In genomic region chr2:170724136-170724535, GRCm38 (mm10) we compare ENCODE assay signal across 21 mouse cellular contexts. TPM values are rescaled to one million over a fixed set of nuclear protein-coding genes. Genes with fewer than 3 reads are reported as not detected.
A peak's percentile ranks its signal among the peaks of the same experiment; 100 is the strongest.
DNase-seq lines count a peak whose midpoint lies in the region; ATAC-seq and TF ChIP-seq lines count a peak whose summit lies in the region.
"Had no signal": no experiment of that assay in that cellular context is flagged by ENCODE, and none has a peak within 500 bp of the region (broad histone marks: within the 10 kb centered on the region; RNA-seq: fewer than 3 reads in every experiment).

No protein-coding gene starts in this region.

- no peak for TF ChIP-seq EP300 in liver, postnatal 0 days (IDR thresholded peaks at IDR 0.05; ENCODE audit: low read depth)

- 26% methylated on average over 13 of the region's 13 CpGs for WGBS in kidney, embryonic 15.5 days
- 67% methylated on average over 13 of the region's 13 CpGs for WGBS in liver, embryonic 11.5 days
- WGBS in liver, postnatal 0 days (ENCODE audit: insufficient replicate concordance), result 69% methylated on average over 13 of the region's 13 CpGs

- no peak overlapping the region for H3K4me3 ChIP-seq in kidney, embryonic 15.5 days (replicated peaks)
- no peak overlapping the region for H3K4me3 ChIP-seq in liver, embryonic 11.5 days (ENCODE audit: low read depth, low read length)
- no peak overlapping the region for H3K4me3 ChIP-seq in liver, postnatal 0 days (ENCODE audit: low read depth, low read length)
- H3K4me3 ChIP-seq: embryonic facial prominence, embryonic 12.5 days; forebrain, embryonic 13.5 days; heart, adult 2 months; heart, embryonic 15.5 days; hindbrain, embryonic 13.5 days had no signal

- 0 out of 2 replicates have a peak, but pooled peaks cover 2% of the 10 kb centered on the region for H3K27me3 ChIP-seq in kidney, embryonic 15.5 days
- no peaks in the 10 kb centered on the region for H3K27me3 ChIP-seq in liver, embryonic 11.5 days (replicated peaks; ENCODE audit: control insufficient read depth, insufficient read depth, low read length)
- H3K27me3 ChIP-seq in liver, postnatal 0 days (ENCODE audit: insufficient read depth, low read length), result no peaks in the 10 kb centered on the region
- H3K27me3 ChIP-seq: CH12.LX; embryonic facial prominence, embryonic 12.5 days; forebrain, embryonic 13.5 days; heart, embryonic 15.5 days; hindbrain, embryonic 13.5 days had no signal

- no peak for TF ChIP-seq CTCF in liver, postnatal 0 days (IDR thresholded peaks at IDR 0.05; ENCODE audit: low read depth)

- peak; percentile 44 for DNase-seq in embryo, embryonic 10 days (ENCODE audit: low spot score)
- DNase-seq in embryo, embryonic 11 days, result no peak
- DNase-seq in kidney, adult 8-10 months, result no peak
- DNase-seq in liver, embryonic 11.5 days (ENCODE audit: low spot score), result peak; percentile 15
- no peak for DNase-seq in liver, postnatal 0 days
- DNase-seq in testis, postnatal 14 days (ENCODE audit: low spot score), result no peak
- DNase-seq: adrenal gland, postnatal 14 days; cerebellum, adult 8-10 months; gastrocnemius, postnatal 36 days; heart, adult 2 months; heart, postnatal 14 days had no signal

- ATAC-seq in kidney, embryonic 15.5 days (replicated peaks; ENCODE audit: low FRiP score), result no peak
- no peak for ATAC-seq in liver, embryonic 11.5 days (replicated peaks; ENCODE audit: low FRiP score)
- ATAC-seq in liver, postnatal 0 days, result no peak
- ATAC-seq: activated CD4-positive, CD25-positive, alpha-beta regulatory T cell, adult 4 months; forebrain, embryonic 13.5 days; hindbrain, postnatal 0 days; Patski had no signal

- no peak overlapping the region for H3K9ac ChIP-seq in kidney, embryonic 15.5 days
- H3K9ac ChIP-seq in liver, embryonic 11.5 days (ENCODE audit: low read depth, low read length), result no peak overlapping the region
- H3K9ac ChIP-seq in liver, postnatal 0 days (replicated peaks), result no peak overlapping the region
- H3K9ac ChIP-seq: embryonic facial prominence, embryonic 12.5 days; forebrain, embryonic 13.5 days; heart, embryonic 15.5 days; hindbrain, embryonic 13.5 days had no signal

- 0 out of 2 replicates have a peak, but pooled peaks cover 9% of the 10 kb centered on the region for H3K4me1 ChIP-seq in kidney, embryonic 15.5 days
- no peaks in the 10 kb centered on the region for H3K4me1 ChIP-seq in liver, embryonic 11.5 days (replicated peaks; ENCODE audit: control insufficient read depth, insufficient read depth, low read length)
- H3K4me1 ChIP-seq in liver, postnatal 0 days (ENCODE audit: insufficient read depth), result no peaks in the 10 kb centered on the region
- H3K4me1 ChIP-seq: embryonic facial prominence, embryonic 12.5 days; forebrain, embryonic 13.5 days had no signal

- peak overlapping the region; percentile 16; the same call in 1 of the 2 replicates for H3K4me2 ChIP-seq in kidney, embryonic 15.5 days
- H3K4me2 ChIP-seq in liver, embryonic 11.5 days, result no peak overlapping the region
- H3K4me2 ChIP-seq in liver, postnatal 0 days (ENCODE audit: low read depth, low read length), result no peak overlapping the region
- H3K4me2 ChIP-seq: embryonic facial prominence, embryonic 12.5 days; forebrain, embryonic 13.5 days; heart, embryonic 11.5 days; heart, embryonic 15.5 days; hindbrain, embryonic 13.5 days had no signal

- no peak overlapping the region for H3K27ac ChIP-seq in kidney, embryonic 15.5 days
- no peak overlapping the region for H3K27ac ChIP-seq in liver, embryonic 11.5 days (ENCODE audit: low read depth, low read length)
- no peak overlapping the region for H3K27ac ChIP-seq in liver, postnatal 0 days (ENCODE audit: low read depth)
- H3K27ac ChIP-seq: embryonic facial prominence, embryonic 12.5 days; forebrain, embryonic 13.5 days; heart, adult 2 months; heart, embryonic 15.5 days; hindbrain, embryonic 13.5 days; hindbrain, postnatal 0 days had no signal

- no peaks in the 10 kb centered on the region for H3K9me3 ChIP-seq in kidney, embryonic 15.5 days (replicated peaks)
- H3K9me3 ChIP-seq in liver, embryonic 11.5 days (ENCODE audit: control insufficient read depth, low read length), result no peaks in the 10 kb centered on the region
- H3K9me3 ChIP-seq in liver, postnatal 0 days (ENCODE audit: low read length), result no peaks in the 10 kb centered on the region
- H3K9me3 ChIP-seq: embryonic facial prominence, embryonic 12.5 days; forebrain, embryonic 13.5 days; heart, embryonic 15.5 days; hindbrain, embryonic 13.5 days had no signal

- H3K36me3 ChIP-seq in kidney, embryonic 15.5 days, result no peaks in the 10 kb centered on the region
- H3K36me3 ChIP-seq in liver, embryonic 11.5 days (ENCODE audit: control insufficient read depth, insufficient read depth, low read length), result no peaks in the 10 kb centered on the region
- no peaks in the 10 kb centered on the region for H3K36me3 ChIP-seq in liver, postnatal 0 days (replicated peaks; ENCODE audit: insufficient read depth, low read length)
- H3K36me3 ChIP-seq: embryonic facial prominence, embryonic 12.5 days; heart, embryonic 15.5 days; hindbrain, embryonic 13.5 days had no signal

RNA-seq across cellular contexts. Expression of gene Dok5, which starts 7.5 kb away (rescaled TPM):
- 1.8 and 2.2 TPM in 2 replicates for polyA plus RNA-seq in kidney, embryonic 15.5 days (2015; fragmentation: Nextera tagmentation; extraction: Ambion mirVana)
- 1.9 TPM in 2 replicates for polyA plus RNA-seq in liver, embryonic 11.5 days (2014; fragmentation: Nextera tagmentation; extraction: Ambion mirVana)
- polyA plus RNA-seq in liver, postnatal 0 days (2015; fragmentation: Nextera tagmentation; extraction: Ambion mirVana), result 0.21 and 0.34 TPM in 2 replicates
- polyA plus RNA-seq: activated CD4-positive, CD25-positive, alpha-beta regulatory T cell, adult 4 months; Patski had no signal

Comparison
In these comparisons a context has a peak if more than half of its experiments do, and no peak if none do; other contexts are left out.
1. DNase-seq: peak in embryo, embryonic 10 days (single experiment) and liver, embryonic 11.5 days (single experiment); none in embryo, embryonic 11 days (single experiment), kidney, adult 8-10 months (0 of 2), liver, postnatal 0 days (single experiment) and testis, postnatal 14 days (single experiment).